Mouse (Mus musculus): Measurements from ENCODE around the gene Ezh1.

Gene Ezh1

DNA sequence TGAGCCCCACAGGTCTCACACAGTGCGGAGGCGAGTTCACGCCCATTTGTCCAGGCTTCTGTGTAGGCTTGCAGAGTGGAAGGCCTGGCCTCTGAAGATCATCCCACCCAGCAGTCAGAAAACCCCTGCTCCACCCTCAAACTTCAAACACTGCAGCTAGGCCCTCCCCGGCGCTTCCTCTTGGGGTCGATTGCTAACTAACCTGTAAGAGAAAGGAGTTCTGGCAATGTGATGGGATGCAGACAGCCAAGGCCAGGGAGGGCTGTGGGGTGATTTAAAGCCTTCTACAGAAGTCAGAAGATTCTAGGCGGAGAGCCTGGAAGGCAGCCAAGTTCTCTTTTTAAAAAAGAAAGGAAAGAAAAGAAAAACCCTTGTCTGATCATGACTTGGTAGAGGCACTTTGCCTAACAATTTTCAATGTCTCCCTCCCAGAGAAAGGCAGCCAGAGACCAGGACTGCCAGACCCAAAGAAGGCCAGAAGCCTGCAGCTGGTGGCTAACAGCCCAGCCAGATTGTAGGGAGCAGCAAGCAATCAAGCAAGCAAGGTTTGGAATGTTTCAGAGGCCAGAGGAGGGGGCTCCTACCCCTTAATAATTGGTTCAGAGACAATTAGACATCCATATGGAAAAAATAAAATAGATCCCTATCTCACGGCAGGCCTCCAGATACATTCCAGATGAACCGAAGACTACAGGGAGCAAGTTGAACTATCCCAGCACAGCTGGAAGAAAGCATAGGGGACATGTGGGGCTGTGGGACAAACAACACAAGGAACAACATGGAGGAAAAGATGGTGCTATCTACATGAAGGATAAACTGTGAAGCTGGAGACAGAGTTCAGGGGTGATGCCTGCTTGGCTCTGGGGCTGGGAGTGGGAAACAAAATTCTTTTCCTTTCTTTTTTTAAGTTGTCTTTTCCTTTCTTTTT lies 76.8 kb downstream of the Ezh1 start:
- in situ Hi-C loops (cut with MseI, MboI), result no loop called here

DNA sequence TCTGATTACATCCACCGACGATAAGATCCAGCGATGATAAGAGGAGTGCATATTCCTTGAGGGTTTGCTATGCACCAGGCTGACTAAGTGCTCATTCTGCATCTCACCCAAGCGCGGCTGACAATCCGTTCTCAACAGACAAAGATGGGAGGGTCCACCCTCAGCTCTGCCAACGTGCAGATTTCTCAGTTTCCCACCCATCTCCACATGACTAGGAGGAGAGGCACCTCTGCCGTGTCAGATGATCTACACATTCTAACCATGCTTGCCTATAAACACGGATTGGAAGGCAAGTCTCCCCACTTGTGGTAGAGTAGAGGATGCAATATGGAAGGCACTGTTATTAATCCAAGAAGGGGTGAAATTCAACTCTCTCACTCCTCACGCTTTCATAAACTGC lies 77.5 kb downstream of the Ezh1 start:
- in situ Hi-C loops (cut with MseI, MboI), result no loop called here

DNA sequence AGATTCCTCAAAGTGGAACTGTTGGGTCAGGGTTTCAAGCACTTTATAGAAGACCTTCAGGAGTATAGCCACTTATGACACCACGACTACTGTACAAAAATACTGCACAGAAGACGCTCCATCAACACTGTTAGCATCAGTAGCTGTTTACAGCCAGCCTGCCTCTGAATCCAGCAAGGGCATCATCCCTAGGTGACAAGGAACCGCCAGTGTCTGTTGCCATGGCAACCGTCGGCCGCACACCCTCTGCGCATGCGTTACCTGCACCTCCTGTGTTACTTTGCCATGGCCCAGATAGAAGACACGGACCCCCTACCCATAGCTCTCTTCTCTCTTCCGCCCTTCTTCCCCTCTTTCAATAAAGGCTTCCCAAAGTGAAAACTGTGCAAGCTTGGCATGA lies 79.9 kb downstream of the Ezh1 start:
- in situ Hi-C loops (cut with MseI, MboI), result no loop called here

DNA sequence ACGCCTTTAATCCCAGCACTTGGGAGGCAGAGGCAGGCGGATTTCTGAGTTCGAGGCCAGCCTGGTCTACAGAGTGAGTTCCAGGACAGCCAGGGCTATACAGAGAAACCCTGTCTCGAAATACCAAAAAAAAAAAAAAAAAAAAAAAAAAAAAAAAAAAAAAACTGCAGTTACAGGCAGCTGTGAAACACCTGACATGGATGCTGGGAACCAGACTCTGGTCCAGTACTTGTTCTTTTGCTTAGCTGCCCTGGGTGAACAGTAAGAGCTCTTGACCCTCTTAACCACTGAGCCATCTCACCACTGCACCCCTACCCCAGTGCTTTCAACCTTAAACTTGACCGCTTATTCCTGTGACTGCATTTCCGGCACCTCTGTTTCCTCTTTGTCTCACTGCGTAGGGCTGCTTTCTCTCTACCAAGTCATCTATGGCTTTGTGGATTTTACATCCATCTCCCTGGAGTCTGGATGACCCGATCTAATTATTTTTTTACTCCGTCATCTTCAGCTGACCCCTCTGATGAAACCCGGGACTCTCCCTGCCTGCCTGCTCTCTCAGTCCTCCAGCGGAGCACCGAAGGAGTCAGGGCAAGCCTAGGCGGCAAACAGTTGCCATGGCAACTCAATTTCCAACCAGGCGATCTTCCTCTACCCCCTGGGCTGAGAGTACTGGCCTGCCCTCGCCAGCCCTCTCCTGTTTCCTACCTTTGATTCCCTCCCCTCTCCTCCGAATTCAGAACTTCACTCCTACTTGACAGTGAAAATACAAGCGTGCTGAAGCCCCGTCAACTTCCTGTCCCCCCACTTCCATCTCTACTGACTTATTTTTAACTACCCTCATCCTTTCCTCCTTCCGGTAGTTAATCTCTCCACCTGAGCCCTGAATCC lies 82.7 kb downstream of the Ezh1 start:
- in situ Hi-C loops (cut with MseI, MboI), result no loop called here

DNA sequence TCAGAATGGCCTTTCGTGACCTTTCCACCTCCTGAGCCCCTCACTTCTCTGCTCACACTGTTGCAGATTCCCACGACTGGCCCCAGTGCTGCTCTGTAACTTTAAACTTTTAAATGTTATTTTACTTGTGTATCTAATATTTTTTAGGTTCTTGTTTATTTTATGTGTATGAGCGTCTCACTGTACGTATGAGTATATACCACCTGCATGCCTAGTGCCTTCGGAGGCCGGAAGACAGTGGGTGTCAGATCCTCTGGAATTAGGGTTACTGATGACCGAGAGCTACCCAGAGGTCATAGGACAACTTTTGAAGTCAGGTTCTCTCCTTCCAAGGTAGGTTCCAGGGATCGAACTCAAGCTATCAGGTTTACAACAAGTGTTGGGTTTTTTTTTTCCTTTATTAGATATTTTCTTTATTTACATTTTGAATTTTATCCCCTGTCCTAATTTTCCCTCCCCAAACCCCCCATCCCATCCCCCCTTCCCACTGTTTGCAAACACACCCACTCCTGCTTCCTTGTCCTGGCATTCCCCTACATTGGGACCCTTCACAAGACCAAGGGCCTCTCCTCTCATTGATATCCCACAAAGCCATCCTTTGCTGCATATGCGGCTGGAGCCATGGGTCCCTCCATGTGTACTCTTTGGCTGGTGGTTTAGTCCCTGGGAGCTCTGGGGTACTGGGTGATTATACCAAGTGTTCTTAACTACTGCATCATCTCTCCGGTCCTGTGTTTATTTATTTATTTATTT lies 83.9 kb downstream of the Ezh1 start:
- in situ Hi-C loops (cut with MseI, MboI), result no loop called here

Measured in mouse trophoblast stem cell (cell line).